Mouse (Mus musculus) embryo, embryonic 10.5 days (tissue): ENCODE measurements around the gene Kcmf1.

Experiments used
- DNase-seq: peaks from one replicate; pipeline ENCODE4 v3.0.0-alpha.2; 2015; ENCODE audit warnings: low spot score

Gene Kcmf1

GRCm38 (mm10) chr6:72840867-72841780 is 58.7 kb downstream of the Kcmf1 start:
- DNase-seq: no peak

- no peak for DNase-seq
These were observed 62.0 kb downstream of the Kcmf1 start for GRCm38 (mm10) chr6:72837756-72838155.

GRCm38 (mm10) chr6:72834518-72834917 is 65.3 kb downstream of the Kcmf1 start:
- no peak for DNase-seq

- DNase-seq: no peak
These were observed 67.9 kb downstream of the Kcmf1 start for GRCm38 (mm10) chr6:72831858-72832257.

GRCm38 (mm10) chr6:72831276-72831675 is 68.5 kb downstream of the Kcmf1 start:
- DNase-seq: peak; percentile 91

- peak; percentile 59 for DNase-seq
These were observed 70.9 kb downstream of the Kcmf1 start for GRCm38 (mm10) chr6:72828857-72829256.

GRCm38 (mm10) chr6:72828037-72828436 is 71.7 kb downstream of the Kcmf1 start:
- DNase-seq: peak; percentile 21

GRCm38 (mm10) chr6:72825762-72826161 is 74.0 kb downstream of the Kcmf1 start:
- DNase-seq: no peak

GRCm38 (mm10) chr6:72824971-72825737 is 74.6 kb downstream of the Kcmf1 start:
- peak; percentile 39 for DNase-seq

- DNase-seq: no peak
These were observed 86.3 kb downstream of the Kcmf1 start for GRCm38 (mm10) chr6:72813456-72813855.

- DNase-seq: no peak
These were observed 89.5 kb downstream of the Kcmf1 start for GRCm38 (mm10) chr6:72810248-72810647.

- DNase-seq: no peak
These were observed 90.1 kb downstream of the Kcmf1 start for GRCm38 (mm10) chr6:72809522-72810149.

GRCm38 (mm10) chr6:72808342-72808741 is 91.4 kb downstream of the Kcmf1 start:
- no peak for DNase-seq

GRCm38 (mm10) chr6:72803669-72804068 is 96.1 kb downstream of the Kcmf1 start:
- no peak for DNase-seq

GRCm38 (mm10) chr6:72802119-72802518 is 97.7 kb downstream of the Kcmf1 start:
- no peak for DNase-seq

GRCm38 (mm10) chr6:72800641-72801040 is 99.1 kb downstream of the Kcmf1 start:
- DNase-seq: no peak

- DNase-seq: no peak
These were observed 102.0 kb downstream of the Kcmf1 start for GRCm38 (mm10) chr6:72797763-72798162.

- no peak for DNase-seq
These were observed 104.3 kb downstream of the Kcmf1 start for GRCm38 (mm10) chr6:72795444-72795843.

GRCm38 (mm10) chr6:72794870-72795269 is 104.9 kb downstream of the Kcmf1 start:
- no peak for DNase-seq

GRCm38 (mm10) chr6:72792641-72793040 is 107.1 kb downstream of the Kcmf1 start:
- DNase-seq: no peak
